Mouse (Mus musculus) heart, embryonic 11.5 days (tissue): ENCODE results near the gene Apoh. TPM values are rescaled to one million over a fixed set of nuclear protein-coding genes. Genes with fewer than 3 reads are reported as not detected.
A peak's percentile ranks its signal among the peaks of the same experiment; 100 is the strongest.

Experiments
- ATAC-seq: fragments of 200-750 bp; cut with Nextera tagmentation; replicated peaks from 2 replicates; pipeline ENCODE4 v1.8.0; 2017; ENCODE audit warnings: moderate library complexity; ENCODE audit not compliant: insufficient number of reproducible peaks, low FRiP score, low TSS enrichment
- H3K27ac ChIP-seq: fragments of 300-500 bp; sonication (generic); 2 replicates; pipeline ENCODE4 v1.5.1; 2014; ENCODE audit warnings: mild to moderate bottlenecking, low read depth, low read length
- H3K27me3 ChIP-seq: fragments of 300-500 bp; sonication (generic); 2 replicates; pipeline ENCODE4 v1.6.1; 2014; ENCODE audit warnings: mild to moderate bottlenecking, low read length, mixed read lengths; ENCODE audit not compliant: control insufficient read depth, insufficient read depth
- H3K36me3 ChIP-seq: fragments of 300-500 bp; sonication (generic); 2 replicates; pipeline ENCODE4 v1.6.1; 2014; ENCODE audit warnings: mild to moderate bottlenecking, low read length, moderate library complexity, mixed read lengths; ENCODE audit not compliant: control insufficient read depth, insufficient read depth
- H3K4me1 ChIP-seq: fragments of 300-500 bp; sonication (generic); 2 replicates; pipeline ENCODE4 v1.6.1; 2014; ENCODE audit warnings: low read length; ENCODE audit not compliant: control insufficient read depth, insufficient read depth
- H3K4me2 ChIP-seq: fragments of 300-500 bp; sonication (generic); 2 replicates; pipeline ENCODE4 v1.6.1; 2014; ENCODE audit warnings: mild to moderate bottlenecking, moderate library complexity
- H3K4me3 ChIP-seq: fragments of 300-500 bp; sonication (generic); 2 replicates; pipeline ENCODE4 v1.5.1; 2014; ENCODE audit warnings: low read depth, low read length
- H3K9ac ChIP-seq: fragments of 300-500 bp; sonication (generic); 2 replicates; pipeline ENCODE4 v1.6.1; 2014; ENCODE audit warnings: mild to moderate bottlenecking, low read depth, low read length, moderate library complexity
- H3K9me3 ChIP-seq: fragments of 300-500 bp; sonication (generic); replicated peaks from 2 replicates; pipeline ENCODE4 v1.6.1; 2016; ENCODE audit warnings: low read length; ENCODE audit not compliant: control insufficient read depth
- WGBS: fragments of 180-500 bp; shearing (Covaris S2); extraction: QIAGEN DNeasy Blood & Tissue Kit; methylation state at CpG from one replicate; pipeline ENCODE4 v1.1.7; 2014; ENCODE audit not compliant: insufficient replicate concordance; 5-methylcytosine and 5-hydroxymethylcytosine counted together
- polyA plus RNA-seq: library from polyadenylated mRNA; unstranded; fragments of >200 nt; fragmentation: Nextera tagmentation; extraction: Ambion mirVana; gene quantifications from 2 replicates; pipeline ENCODE4 v1.2.1, GENCODE M21; 2014

Apoh gene
- polyA plus RNA-seq, 1 experiment from 2014 or later: 0.26 TPM

DNA sequence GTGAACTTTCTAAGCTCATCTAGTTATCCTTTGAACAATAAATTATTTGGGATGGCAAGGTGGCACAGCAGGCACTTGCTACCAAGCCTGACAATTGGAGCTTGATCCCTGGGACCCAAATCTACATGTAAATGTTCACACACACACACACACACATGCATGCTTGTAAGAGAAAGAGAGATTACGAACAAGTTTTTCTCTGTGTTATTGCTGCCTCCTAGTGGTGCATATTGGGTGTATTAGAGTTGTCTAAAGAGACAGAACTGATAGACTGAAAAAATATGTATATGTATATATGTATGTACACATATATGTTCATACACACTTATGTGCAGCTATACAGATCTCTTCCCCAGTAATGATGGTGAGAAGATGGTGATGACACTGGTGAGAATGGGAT, 75.4 kb downstream of the Apoh start:
- H3K4me1 ChIP-seq: no peaks in the 10 kb centered on the region
- WGBS: 50% methylated on average over 1 of the region's 1 CpGs
- H3K36me3 ChIP-seq: no peaks in the 10 kb centered on the region
- H3K9ac ChIP-seq: no peak overlapping the region
- no peak overlapping the region for H3K4me2 ChIP-seq
- ATAC-seq: no peak
- no peak overlapping the region for H3K27ac ChIP-seq
- no peaks in the 10 kb centered on the region for H3K9me3 ChIP-seq
- no peaks in the 10 kb centered on the region for H3K27me3 ChIP-seq
- no peak overlapping the region for H3K4me3 ChIP-seq

DNA sequence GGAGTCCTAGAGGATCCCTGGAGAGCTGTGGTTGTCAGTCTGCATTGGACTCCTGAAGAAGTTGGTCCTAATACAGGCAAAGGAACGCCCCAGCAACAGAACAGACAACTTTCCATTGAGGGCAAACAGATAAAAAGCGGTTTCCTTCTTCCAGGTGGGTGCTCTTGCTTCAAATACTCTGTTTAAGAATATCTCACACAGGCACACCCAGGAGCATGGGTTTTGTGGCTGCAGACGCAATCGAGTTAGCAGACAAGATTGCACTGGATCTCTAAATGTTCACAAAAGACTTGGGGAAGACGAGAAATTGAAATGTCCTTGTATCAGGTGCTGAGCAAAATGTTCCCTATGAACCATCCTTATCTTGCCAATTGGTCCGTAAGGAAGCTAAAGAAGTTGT, 76.1 kb downstream of the Apoh start:
- Histone ChIP-seq H3K9ac (no peak overlapping the region), H3K27me3 (no peaks in the 10 kb centered on the region), H3K4me3 (no peak overlapping the region), H3K4me2 (no peak overlapping the region), H3K9me3 (no peaks in the 10 kb centered on the region), H3K36me3 (no peaks in the 10 kb centered on the region), H3K27ac (no peak overlapping the region), H3K4me1 (no peaks in the 10 kb centered on the region)
- WGBS: 74% methylated on average over 6 of the region's 6 CpGs
- ATAC-seq: no peak

DNA sequence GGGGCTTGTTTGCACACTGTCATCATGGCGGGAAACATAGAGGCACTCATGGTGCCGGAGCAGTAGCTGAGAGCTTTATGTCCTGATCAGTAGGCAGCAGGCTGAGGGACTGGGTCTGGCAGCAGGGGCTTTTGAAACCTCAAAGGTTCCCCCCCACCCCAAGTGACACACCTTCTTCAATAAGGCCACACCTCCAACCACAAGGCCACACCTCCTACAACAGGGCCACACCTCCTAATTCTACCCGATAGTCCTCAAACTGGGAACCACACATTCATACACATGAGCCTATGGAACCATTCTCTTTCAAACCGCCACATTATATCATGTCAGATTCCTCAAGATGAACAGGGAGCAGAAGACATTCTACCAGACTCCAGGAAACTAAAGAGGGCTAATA, 77.6 kb downstream of the Apoh start:
- Histone ChIP-seq H3K9me3 (no peaks in the 10 kb centered on the region), H3K27ac (no peak overlapping the region), H3K27me3 (no peaks in the 10 kb centered on the region), H3K4me3 (no peak overlapping the region), H3K4me2 (no peak overlapping the region), H3K36me3 (no peaks in the 10 kb centered on the region), H3K4me1 (no peaks in the 10 kb centered on the region; the same call in 1 of the 2 replicates), H3K9ac (no peak overlapping the region)
- no peak for ATAC-seq
- WGBS: 68% methylated on average over 4 of the region's 4 CpGs

DNA sequence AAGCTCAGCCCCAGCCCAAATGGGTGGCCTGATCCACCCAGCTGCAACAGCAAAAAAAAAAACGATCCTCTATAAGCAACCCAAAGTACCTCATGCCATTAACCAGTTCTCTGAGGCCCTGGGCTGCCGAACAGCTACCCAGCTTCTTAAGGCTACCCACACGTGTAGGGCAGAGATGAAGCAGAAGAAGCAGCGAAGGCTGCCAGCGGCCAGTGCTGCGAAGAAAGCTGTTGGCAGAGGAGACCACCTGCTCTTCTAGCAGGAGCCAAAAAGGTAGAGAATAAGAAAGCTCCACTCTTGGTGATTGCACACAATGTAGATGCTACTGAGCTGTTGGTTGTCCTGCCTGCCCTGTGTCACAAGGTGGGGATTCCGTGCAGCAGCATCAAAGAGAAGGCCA, 80.1 kb downstream of the Apoh start:
- Histone ChIP-seq H3K4me3 (no peak overlapping the region), H3K36me3 (no peaks in the 10 kb centered on the region), H3K27ac (no peak overlapping the region), H3K9me3 (no peaks in the 10 kb centered on the region), H3K9ac (no peak overlapping the region), H3K27me3 (no peaks in the 10 kb centered on the region), H3K4me2 (no peak overlapping the region), H3K4me1 (no peaks in the 10 kb centered on the region; the same call in 1 of the 2 replicates)
- 65% methylated on average over 7 of the region's 7 CpGs for WGBS
- ATAC-seq: no peak

DNA sequence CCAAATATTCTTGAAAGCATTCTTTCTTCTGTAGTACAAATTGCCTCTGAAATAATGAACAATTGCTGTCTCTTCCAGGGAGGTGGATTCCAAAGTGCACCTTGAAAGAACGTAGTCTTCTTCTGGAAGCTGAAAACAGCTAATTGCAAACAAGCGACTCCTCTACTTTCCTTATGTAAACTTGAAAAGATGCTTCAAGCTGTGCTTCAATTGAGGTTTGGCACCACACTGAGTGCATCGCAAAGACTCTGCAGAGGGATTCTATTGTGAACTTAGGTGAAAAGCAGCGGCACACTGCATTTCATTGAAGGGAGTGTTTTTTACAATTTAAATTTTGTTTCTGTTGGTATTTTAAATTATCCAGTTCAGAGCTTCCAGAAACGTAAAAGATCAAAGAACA, 81.0 kb downstream of the Apoh start:
- peak overlapping the region; percentile 75 for H3K4me3 ChIP-seq
- H3K27me3 ChIP-seq: no peaks in the 10 kb centered on the region
- H3K4me2 ChIP-seq: peak overlapping the region; percentile 88
- WGBS: 10% methylated on average over 5 of the region's 5 CpGs
- ATAC-seq: no peak
- no peak overlapping the region for H3K27ac ChIP-seq
- peak overlapping the region; percentile 52 for H3K9ac ChIP-seq
- no peaks in the 10 kb centered on the region for H3K36me3 ChIP-seq
- H3K4me1 ChIP-seq: no peaks in the 10 kb centered on the region; the same call in 1 of the 2 replicates
- no peaks in the 10 kb centered on the region for H3K9me3 ChIP-seq

DNA sequence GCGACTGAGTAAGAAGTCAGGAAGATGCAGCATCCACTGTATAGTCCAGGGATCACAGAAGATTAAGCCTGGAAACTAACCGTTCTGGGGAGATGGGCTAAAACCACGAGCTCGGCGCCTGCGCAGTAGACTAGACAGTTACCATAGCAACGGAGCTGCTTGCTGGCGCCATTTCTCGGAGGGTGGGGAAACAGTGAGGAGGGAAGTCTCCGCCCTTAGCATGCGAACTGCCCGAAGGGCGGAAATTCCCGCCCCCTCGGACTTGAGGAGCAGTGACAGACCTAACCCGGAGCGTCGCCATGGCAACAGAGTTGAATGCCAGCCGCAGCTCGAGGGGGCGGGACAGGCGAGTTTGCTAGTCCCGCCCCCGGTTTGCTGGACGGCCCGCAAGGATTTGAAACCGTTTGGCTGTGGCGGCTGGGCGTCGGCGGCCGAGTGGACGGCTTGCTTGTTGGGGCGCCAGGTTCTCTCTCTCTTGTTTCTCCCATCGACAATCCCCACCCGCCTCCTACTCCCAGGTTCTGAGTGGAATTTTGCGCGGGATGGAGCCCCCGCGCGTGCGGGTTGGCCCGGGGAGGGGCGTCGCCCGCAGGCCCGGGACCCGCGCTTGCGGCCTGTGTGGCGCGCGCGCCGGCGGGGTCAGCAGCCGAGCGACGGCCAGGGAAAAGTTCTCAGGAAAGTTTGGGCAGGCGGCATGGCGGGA, 81.9 kb downstream of the Apoh start, which contains the start of gene Cep112:
Cep112 (plus strand) TSS at position 304 of the 703 bp plus-strand sequence.
- H3K9ac ChIP-seq: peak within 1 kb of the TSS; percentile 85
- peak; percentile 96 for ATAC-seq
- H3K27me3 ChIP-seq: no peaks in the 10 kb centered on the region
- H3K4me2 ChIP-seq: peak within 1 kb of the TSS; percentile 88
- peak within 1 kb of the TSS; percentile 35; the same call in 1 of the 2 replicates for H3K27ac ChIP-seq
- H3K9me3 ChIP-seq: no peaks in the 10 kb centered on the region
- H3K4me1 ChIP-seq: no peaks in the 10 kb centered on the region; the same call in 1 of the 2 replicates
- WGBS: under 1% methylated on average over 61 of the region's 61 CpGs
- no peaks in the 10 kb centered on the region for H3K36me3 ChIP-seq
- peak within 1 kb of the TSS; percentile 75 for H3K4me3 ChIP-seq

DNA sequence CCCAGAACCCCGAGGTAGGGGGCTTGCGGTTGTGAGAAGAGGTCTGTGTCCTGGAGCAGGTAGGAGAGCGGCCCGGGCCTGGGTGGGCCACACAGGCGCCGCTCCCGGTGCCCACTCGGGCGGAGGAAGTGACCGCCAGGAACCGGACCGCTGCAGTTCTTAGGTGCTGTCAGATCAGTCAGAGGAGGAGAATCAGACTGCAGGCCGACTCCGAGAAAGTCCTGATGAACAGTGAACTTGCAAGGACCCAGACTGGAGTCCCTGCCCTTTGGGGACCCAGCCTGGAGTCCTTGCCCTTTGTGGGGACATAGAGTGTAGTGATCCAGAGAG, 82.4 kb downstream of the Apoh start:
- Histone ChIP-seq H3K27me3 (no peaks in the 10 kb centered on the region), H3K4me2 (peak overlapping the region; percentile 88), H3K9ac (peak overlapping the region; percentile 85), H3K4me3 (peak overlapping the region; percentile 75), H3K36me3 (no peaks in the 10 kb centered on the region), H3K9me3 (no peaks in the 10 kb centered on the region), H3K27ac (peak overlapping the region; percentile 35; the same call in 1 of the 2 replicates), H3K4me1 (no peaks in the 10 kb centered on the region; the same call in 1 of the 2 replicates)
- ATAC-seq: no peak
- 7% methylated on average over 14 of the region's 14 CpGs for WGBS

DNA sequence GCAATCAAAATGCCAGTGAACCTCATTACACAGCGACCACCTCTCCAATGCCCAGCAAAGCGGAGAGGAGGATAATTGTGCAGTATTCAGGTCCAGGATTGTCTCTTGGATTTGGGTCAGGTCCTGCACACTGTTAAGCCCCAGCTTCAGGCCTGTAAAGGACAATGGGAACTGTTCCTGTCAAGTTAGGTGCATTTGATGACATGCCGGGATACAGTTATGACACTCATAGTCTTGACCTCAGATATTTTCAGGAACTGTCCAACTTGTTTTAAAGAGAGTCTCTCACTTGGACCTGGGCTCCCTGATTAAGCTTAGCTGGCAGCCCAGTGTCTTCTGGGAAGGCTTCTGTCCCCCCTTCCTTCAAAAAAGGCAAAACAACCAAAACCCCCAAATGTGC, 82.9 kb downstream of the Apoh start:
- Histone ChIP-seq H3K4me3 (peak overlapping the region; percentile 75), H3K27ac (no peak overlapping the region), H3K36me3 (no peaks in the 10 kb centered on the region), H3K27me3 (no peaks in the 10 kb centered on the region), H3K4me1 (no peaks in the 10 kb centered on the region; the same call in 1 of the 2 replicates), H3K9ac (no peak overlapping the region; the same call in 1 of the 2 replicates), H3K9me3 (no peaks in the 10 kb centered on the region), H3K4me2 (peak overlapping the region; percentile 88)
- ATAC-seq: no peak
- WGBS: 87% methylated on average over 3 of the region's 3 CpGs

DNA sequence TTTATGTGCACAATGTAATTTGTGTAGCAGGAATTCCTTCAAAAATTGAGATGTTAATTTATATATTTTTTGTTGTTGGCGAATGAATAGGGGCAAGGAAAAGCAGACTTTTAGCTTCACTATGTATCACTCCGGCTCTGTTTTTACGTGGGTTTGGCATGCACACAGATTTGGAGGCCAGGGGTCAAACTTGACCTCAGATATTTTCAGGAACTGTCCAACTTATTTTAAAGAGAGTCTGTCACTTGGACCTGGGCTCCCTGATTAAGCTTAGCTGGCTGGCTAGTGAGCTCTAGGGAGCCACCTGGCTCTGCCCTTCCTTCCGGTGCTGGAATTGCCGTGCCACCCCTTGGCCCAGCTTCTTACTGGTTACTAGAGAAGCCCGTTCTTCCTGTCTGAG, 84.0 kb downstream of the Apoh start:
- ATAC-seq: no peak
- Histone ChIP-seq H3K4me1 (no peaks in the 10 kb centered on the region; the same call in 1 of the 2 replicates), H3K9ac (no peak overlapping the region), H3K4me2 (no peak overlapping the region), H3K4me3 (no peak overlapping the region), H3K27ac (no peak overlapping the region), H3K9me3 (no peaks in the 10 kb centered on the region), H3K36me3 (no peaks in the 10 kb centered on the region), H3K27me3 (no peaks in the 10 kb centered on the region)
- WGBS: 67% methylated on average over 6 of the region's 6 CpGs
